Mouse (Mus musculus): ENCODE results near the gene Tsen54. TPM values are rescaled to one million over a fixed set of nuclear protein-coding genes. Genes with fewer than 3 reads are reported as not detected.

Gene Tsen54
- not detected for polyA plus RNA-seq (2014; fragmentation: Illumina TruSeq; extraction: RNeasy Lipid Tissue Mini Kit (QIAGEN cat#74804))

DNA sequence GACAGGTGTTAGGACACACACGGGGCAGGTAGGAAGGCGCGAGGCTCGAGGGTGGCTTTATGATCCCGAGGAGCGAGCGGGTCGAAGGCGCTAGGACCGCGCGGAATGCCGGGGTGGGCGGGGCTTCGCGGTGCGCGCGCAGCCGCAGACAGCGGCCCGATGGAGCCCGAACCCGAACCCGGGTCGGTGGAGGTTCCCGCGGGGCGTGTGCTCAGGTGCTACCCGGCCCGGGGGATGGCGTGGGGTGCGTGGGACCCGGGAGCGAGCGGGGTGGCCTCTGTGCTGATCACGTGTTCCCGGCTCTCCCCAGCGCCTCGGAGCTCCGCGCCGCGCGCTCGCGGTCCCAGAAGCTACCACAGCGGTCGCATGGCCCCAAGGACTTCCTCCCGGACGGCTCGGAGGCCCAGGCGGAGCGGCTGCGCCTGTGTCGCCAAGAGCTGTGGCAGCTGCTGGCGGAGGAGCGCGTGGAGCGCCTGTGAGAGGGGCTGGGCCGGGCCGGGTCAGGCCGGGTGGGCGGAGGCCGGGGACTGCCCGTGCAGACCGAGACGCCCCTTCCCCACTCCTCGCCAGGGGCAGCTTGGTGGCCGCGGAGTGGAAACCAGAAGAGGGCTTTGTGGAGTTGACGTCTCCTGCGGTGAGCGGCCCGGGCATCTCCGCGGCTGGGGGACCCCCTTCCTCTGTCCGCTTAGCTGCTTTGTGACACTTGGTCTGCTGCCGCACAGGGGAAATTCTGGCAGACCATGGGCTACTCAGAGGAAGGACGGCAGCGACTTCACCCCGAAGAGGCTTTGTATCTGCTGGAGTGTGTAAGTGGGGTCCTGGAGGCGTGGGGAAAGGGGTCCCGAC lies at the start of gene Tsen54:
Gene Tsen54 (plus strand): TSS at position 120 of the 846 bp plus-strand sequence.

DNA sequence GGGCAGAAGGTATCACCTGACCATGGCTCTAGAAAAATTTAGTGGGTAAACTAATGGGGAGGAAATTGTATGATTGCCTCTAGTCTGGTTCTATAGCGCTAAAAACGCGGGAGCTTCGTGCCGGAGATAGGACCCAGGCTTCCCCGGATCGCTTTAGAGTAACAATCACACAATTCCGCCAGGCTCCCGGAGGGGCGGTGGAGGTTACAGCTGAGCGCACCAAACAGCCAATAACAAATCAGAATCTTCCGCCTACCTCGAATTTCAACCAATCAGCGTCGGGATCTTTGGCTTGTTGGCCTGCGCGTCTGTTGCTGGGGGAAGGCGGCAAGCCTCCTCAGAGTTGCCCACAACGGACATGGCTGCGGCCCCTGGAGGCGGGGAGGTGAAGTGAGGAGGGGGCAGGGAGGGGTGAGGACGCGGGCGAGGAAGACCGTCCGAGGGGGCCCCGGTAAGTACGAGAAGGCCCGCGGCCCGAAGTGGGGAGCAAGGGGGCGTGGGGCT lies 49.4 kb upstream of the Tsen54 start, which contains the start of gene Tmem94:
Gene Tmem94 (plus strand): TSS at position 331 of the 504 bp plus-strand sequence.

DNA sequence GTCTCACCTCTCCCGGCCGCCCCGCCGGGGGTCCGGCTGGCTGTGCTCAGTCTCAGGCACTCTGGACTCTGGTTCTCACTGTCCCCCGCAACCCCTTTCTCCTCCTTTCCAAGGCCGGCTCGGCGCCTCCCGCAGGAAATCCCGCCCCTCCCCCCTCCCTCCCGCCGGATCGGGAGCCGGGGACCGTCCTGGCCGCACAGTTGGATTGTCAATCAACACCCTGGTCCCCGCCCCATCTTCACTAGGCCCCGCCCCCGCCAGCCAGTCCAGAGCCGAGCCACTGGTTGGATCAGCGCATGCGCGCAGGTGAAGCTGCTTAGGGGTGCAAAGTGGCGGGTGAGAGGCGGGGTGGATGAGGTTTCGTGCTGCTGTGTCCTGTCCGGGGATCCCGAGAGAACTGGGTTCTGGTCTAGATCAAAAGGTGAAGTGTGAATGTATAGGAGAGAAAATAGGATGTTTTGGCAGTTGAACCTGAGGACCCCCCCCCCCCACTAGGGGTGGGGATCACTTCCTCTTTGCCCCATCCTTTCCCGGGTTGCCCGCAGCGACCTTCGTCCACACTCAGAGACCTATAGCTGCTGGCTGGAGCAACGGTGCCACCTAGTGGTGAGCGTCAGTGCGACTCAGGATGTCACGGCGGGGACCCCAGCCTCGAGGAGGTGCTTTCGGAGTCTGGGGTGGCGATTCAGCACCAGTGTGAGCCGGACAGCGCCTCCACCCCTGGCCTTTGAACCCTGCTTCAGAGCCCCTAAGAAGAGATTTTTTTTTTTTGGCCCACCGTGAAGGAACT lies 822 bp upstream of the Tsen54 start, which contains the start of gene Caskin2:
Gene Caskin2 (minus strand): TSS at position 133 of the 790 bp plus-strand sequence.

DNA sequence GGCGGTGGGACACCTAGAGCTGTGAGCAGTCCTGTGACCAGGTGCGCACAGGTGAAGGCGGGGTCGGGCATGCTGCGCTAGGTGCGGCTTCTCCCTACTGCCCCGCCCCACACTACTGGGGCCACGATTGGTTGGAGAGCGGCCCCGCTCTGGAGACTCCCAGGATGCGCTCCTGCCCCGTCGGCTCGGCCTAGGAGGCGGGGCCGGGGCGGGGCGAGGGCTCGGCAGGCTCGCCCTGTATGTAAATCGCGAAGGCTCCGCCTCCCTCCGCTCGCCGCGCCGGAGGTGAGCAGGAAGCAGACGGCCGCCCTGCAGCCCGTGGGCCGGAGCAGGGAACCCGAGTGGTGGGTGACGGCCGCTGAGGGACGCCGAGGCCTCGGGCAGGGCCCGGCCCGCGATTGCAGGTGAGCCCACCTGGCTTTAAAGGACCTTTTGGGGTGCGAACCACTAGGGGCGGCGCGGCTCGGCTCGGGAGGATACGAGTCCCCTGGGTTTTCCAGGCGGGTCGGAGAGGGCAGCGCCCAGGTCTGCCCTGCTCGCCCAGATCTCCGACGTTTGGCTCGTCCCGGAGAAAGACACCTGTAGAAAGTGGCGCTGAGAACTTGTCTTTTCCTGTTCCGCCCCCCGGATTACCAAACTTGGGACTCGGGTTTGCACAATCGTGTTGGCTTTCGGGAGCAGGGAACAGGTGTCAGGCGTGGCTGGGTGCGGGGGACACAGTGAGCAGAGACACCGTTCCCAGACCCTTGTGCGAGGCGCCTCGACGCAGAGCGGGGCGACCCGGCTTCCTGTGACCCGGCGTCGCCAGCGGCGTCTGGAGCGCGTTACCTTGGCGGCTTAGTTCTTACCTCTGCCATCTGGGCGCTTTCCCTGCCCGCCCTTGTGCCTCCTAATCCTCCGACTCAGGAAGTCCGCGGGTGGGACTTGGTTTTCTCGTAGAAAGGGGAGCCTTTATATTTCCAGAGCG lies 9.5 kb downstream of the Tsen54 start, which contains the start of gene Llgl2:
Gene Llgl2 (plus strand): TSS at position 276 of the 967 bp plus-strand sequence.

DNA sequence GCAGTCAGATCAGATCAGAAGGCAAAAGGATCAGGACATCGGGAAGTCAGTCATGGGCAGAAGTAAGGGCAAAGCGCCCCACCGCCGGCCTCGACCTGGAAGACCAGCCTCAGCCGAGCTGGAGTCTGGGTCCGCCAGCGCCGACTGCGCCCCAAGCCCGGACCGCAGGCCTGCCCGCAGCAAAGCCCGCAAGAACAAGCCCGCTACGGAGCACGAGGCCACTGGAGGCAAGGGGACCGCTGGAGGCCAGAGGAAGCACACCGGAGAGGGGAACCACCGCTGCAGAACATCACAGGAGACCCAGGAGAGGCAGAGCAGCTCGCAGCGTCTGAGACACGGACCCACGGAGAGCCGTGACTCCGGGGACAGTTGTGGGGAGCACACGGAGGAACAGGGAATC lies 43.8 kb downstream of the Tsen54 start, which contains the start of gene Myo15b:
Gene Myo15b (plus strand): TSS at position 53 of the 400 bp plus-strand sequence.

Other genes with a start within 250 kb of the Tsen54 start
- gene Mrps7, start 210.8 kb upstream of the Tsen54 start, polyA plus RNA-seq (2014; fragmentation: Illumina TruSeq; extraction: RNeasy Lipid Tissue Mini Kit (QIAGEN cat#74804)) = 3.8 TPM
- gene Gga3, start 210.7 kb upstream of the Tsen54 start, polyA plus RNA-seq (2014; fragmentation: Illumina TruSeq; extraction: RNeasy Lipid Tissue Mini Kit (QIAGEN cat#74804)) = 4.0 TPM
- 13.5 TPM for gene Mif4gd, start 201.8 kb upstream of the Tsen54 start, polyA plus RNA-seq (2014; fragmentation: Illumina TruSeq; extraction: RNeasy Lipid Tissue Mini Kit (QIAGEN cat#74804))
- 2.7 TPM for gene Slc25a19, start 186.4 kb upstream of the Tsen54 start, polyA plus RNA-seq (2014; fragmentation: Illumina TruSeq; extraction: RNeasy Lipid Tissue Mini Kit (QIAGEN cat#74804))
- gene Grb2, start 106.1 kb upstream of the Tsen54 start, polyA plus RNA-seq (2014; fragmentation: Illumina TruSeq; extraction: RNeasy Lipid Tissue Mini Kit (QIAGEN cat#74804)) = 115 TPM
- gene Tmem94, start 49.3 kb upstream of the Tsen54 start, polyA plus RNA-seq (2014; fragmentation: Illumina TruSeq; extraction: RNeasy Lipid Tissue Mini Kit (QIAGEN cat#74804)) = 1.1 TPM
- gene Caskin2, start 1.1 kb upstream of the Tsen54 start, polyA plus RNA-seq (2014; fragmentation: Illumina TruSeq; extraction: RNeasy Lipid Tissue Mini Kit (QIAGEN cat#74804)) = 0.51 TPM
- gene Llgl2, start 9.3 kb downstream of the Tsen54 start, polyA plus RNA-seq (2014; fragmentation: Illumina TruSeq; extraction: RNeasy Lipid Tissue Mini Kit (QIAGEN cat#74804)) = 2.3 TPM
- not detected for gene Myo15b, start 43.7 kb downstream of the Tsen54 start, polyA plus RNA-seq (2014; fragmentation: Illumina TruSeq; extraction: RNeasy Lipid Tissue Mini Kit (QIAGEN cat#74804))
- not detected for gene Smim5, start 85.2 kb downstream of the Tsen54 start, polyA plus RNA-seq (2014; fragmentation: Illumina TruSeq; extraction: RNeasy Lipid Tissue Mini Kit (QIAGEN cat#74804))
- gene Smim6, start 97.3 kb downstream of the Tsen54 start, polyA plus RNA-seq (2014; fragmentation: Illumina TruSeq; extraction: RNeasy Lipid Tissue Mini Kit (QIAGEN cat#74804)) = not detected
- gene Sap30bp, start 118.6 kb downstream of the Tsen54 start, polyA plus RNA-seq (2014; fragmentation: Illumina TruSeq; extraction: RNeasy Lipid Tissue Mini Kit (QIAGEN cat#74804)) = 12.8 TPM
- 1.7 TPM for gene Recql5, start 118.8 kb downstream of the Tsen54 start, polyA plus RNA-seq (2014; fragmentation: Illumina TruSeq; extraction: RNeasy Lipid Tissue Mini Kit (QIAGEN cat#74804))
- not detected for gene Itgb4, start 160.0 kb downstream of the Tsen54 start, polyA plus RNA-seq (2014; fragmentation: Illumina TruSeq; extraction: RNeasy Lipid Tissue Mini Kit (QIAGEN cat#74804))
- not detected for gene Galk1, start 198.0 kb downstream of the Tsen54 start, polyA plus RNA-seq (2014; fragmentation: Illumina TruSeq; extraction: RNeasy Lipid Tissue Mini Kit (QIAGEN cat#74804))
- 1,980 TPM for gene H3f3b, start 213.2 kb downstream of the Tsen54 start, polyA plus RNA-seq (2014; fragmentation: Illumina TruSeq; extraction: RNeasy Lipid Tissue Mini Kit (QIAGEN cat#74804))
- 2.9 TPM for gene Unk, start 215.6 kb downstream of the Tsen54 start, polyA plus RNA-seq (2014; fragmentation: Illumina TruSeq; extraction: RNeasy Lipid Tissue Mini Kit (QIAGEN cat#74804))

Data from ovary, adult 10 weeks (tissue).